Mouse (Mus musculus): ENCODE results near the gene Saysd1.

Saysd1 gene

DNA sequence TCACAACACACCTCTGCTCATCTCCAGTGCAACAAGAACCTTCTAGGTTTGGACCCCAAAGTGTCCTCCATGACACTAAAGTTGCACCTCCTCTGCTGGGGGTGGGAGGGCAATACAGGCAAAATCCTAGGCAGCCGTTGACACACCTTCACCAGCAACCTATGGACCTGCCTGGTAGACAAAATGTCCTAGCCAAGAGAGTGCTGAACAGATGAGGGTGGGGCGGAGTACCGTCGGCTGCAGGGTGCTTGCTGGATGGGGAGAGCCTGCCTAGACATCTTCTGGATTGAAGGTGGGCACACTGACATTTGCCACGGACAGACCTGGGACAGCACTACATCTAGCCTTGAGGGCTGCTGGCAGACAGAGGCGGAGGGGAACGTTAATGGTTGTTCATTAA is 26.1 kb upstream of the Saysd1 start:
- DNase-seq (ENCODE audit: low spot score in 2 of 2), result no peak

DNA sequence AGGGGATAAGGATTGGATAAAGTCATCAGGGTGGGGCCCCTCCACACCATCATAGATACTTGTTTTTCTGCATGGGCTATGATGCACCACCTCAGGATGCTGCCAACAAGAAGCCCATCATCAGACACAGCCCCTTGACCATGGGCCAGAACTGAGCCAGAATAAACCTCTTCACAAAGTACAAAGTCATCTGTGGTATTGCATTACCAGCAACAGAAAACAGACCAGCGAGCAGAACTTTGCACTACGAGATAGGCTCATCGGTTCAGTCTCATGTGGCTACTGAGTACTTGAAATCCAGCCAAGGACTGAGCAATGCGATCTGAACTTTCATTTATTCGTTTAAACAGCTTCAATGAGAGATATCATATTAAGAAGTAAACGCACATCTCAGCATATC is 24.4 kb upstream of the Saysd1 start:
- DNase-seq (ENCODE audit: low spot score in 2 of 2), result peak in 1 of 2 experiments; percentile 30

DNA sequence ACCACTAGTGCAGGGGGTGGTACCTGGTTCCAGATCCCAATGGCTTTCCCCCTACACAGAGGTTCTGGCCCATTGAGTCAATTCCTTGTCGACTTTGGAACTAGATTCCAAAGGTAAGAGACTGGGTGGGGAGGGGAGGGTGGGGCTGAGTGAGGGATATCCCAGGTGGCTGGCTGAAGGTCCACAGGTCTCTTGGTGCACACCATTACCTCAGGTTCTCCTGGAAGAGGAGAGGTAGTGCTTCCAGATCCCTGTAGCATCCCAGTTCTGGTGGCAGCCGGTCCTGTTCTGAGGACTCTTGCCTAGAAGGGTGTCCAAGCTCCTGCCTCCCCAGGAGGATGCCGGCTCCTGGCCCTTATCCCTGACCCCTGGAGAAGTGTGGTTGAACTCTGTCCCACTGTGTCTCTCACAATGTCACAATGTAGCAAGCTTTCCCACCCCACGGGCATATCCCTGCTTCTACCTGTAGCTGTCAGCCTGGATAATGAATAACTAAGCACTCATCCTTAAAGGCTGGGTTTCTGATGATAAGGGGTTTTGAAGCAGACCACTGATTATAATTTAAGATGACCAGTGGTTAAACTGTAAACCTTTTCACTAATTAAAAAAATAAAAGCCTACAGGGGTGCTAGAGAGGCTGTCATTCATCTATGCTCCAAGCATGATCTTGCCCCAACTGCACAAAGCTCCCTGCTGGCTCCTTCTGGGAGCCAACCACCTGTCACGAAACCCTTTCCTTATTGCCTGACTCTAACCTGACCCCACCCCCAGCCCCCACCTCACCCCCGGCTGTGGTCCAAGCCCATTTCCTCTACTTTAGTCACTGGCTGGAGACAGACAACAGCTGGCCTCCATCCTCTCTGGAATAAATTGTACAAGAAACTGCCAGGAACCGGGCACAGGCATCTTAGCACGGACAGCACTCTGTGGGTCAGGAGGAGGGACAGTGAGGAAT is 20.7 kb upstream of the Saysd1 start:
- no peak for DNase-seq (ENCODE audit: low spot score in 2 of 2)

DNA sequence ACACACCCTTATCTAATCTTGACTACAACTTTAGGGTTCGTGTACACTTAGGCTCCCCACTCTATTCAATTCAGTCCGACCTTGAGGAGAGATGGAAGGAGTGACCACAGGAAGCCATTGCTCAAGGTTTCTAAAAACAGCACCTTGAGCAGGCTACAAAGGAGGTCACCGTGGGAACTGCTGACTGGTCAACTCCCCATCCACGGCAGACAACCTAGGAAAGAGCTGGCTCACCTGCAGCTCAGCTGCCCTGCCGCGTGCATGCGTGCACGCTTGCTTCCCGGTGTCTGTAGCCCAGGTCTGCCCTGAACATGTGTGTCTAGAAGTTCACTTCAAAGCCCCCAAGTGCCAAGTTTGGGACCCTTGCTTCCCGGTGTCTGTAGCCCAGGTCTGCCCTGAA is 19.3 kb upstream of the Saysd1 start:
- no peak for DNase-seq (ENCODE audit: low spot score in 2 of 2)

DNA sequence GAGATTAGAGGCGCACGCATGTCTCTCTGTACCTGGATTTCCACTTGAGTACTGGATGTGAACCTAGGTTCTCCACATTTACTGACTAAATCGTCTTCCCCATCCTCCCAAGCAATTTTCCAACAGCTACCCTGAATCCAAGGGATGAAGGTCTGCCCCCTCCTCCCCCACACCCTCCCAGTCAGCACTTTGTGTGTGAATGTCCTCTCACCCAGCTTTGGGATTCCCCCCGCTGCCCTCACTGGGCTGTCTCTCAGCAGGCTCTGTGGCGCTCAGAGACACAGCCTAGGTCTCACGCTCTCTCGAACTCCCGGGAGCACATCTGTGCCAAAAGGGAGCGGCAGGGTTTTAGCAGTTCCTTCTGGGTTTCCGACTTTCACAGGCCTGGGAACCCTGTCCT is 17.4 kb upstream of the Saysd1 start:
- no peak for DNase-seq (ENCODE audit: low spot score in 2 of 2)

DNA sequence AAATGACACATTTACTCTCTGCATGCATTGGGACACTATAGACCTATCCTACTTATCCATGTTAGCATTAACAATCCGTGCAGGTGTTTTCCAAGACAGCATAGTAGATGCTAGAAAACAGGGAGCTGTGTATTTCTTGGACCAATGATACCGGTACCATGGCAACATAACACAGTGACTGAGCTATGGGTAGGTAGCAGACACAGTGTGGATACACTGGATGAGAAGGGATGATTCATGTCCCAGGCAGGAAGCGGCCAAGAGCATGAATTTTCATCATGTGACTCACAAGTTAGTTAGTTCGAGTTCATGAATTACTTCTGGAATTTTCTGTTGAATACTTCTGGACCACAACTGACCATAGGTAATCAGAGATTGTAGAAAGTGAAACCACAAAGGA is 16.6 kb upstream of the Saysd1 start:
- no peak for DNase-seq (ENCODE audit: low spot score in 2 of 2)

DNA sequence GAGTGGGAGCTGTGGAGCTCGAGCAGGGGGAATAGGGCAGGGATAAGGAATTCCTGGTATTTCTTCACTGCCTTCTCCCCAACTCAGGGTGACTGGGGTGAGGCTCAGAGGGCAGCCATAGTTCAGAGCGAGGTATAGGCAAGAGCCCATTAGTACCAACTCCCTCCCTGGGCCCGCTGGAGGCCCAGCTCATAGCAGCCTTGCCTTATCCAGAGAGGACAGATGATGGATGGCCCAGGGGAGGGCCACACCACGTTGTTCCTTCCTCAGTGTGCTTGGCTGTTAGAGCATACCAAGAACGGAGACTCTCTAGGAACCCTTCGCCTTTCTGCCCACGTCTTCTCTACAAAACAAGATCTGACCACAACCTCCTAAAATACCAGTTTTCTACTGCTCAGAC is 15.9 kb upstream of the Saysd1 start:
- DNase-seq (ENCODE audit: low spot score in 2 of 2), result no peak

DNA sequence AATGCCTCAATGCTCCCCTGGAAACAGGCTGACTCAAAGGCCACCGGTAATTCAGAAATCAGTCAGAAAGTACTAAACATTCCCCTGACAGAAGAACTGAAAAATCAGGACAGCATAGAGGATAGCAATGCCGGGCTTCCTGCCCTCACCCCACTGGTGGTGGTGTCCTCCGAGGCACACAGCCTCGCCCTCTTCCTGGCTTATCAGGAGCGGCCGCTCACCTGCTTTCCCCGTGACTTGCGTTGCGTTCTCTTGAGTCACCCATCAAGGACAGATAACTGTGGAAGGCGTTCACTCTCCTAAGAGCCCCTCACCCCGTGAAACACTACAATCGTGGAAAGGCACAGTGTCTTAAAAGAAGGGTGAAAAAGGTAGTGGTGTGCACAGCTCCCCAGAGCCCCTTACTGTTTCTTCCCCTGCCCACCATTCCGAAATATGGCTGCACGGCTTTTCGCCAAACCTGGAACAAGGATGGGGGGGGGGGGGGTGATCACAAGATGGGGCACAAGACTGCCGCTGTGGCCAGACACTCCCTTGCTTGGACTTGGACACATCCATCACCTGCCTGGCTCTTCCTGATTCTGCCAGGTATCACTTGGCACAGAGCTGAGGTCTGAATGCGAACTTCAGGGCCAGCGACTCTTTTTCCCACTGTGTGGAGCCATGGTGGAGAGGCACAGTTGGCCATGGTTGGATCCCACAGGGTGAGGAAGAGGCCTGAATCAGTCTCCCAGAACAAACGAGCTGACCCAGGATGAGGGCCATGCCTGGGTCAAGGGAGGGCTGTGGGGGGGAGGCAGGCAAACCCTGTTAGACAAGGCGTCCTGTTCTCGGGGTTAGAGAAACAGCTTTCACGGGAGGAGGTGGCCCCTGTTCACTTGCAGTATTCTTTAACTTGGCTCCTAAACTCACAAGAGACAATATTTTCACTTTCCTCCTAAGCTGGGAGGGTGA is 11.1 kb upstream of the Saysd1 start:
- DNase-seq (ENCODE audit: low spot score in 2 of 2), result peak in 1 of 2 experiments; percentile 61

DNA sequence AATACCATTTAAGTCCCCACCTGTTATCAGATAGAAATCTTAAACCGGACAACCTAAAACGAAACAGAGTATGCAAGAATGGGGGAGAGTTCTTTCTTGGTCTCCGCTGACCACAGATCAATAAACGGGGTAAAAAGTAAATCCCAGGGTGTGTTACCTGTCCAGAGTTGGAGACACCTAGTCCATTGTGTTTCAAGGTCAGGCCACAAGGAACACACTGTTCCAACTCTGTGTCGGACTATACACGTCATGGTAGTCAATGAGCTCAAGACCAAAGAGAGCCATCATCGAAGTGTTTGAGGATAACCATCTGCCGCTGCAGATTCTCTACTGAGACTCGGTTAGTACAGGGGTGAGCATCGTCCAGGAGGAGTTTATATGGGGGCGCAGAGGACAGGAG is 10.2 kb upstream of the Saysd1 start:
- no peak for DNase-seq (ENCODE audit: low spot score in 2 of 2)

DNA sequence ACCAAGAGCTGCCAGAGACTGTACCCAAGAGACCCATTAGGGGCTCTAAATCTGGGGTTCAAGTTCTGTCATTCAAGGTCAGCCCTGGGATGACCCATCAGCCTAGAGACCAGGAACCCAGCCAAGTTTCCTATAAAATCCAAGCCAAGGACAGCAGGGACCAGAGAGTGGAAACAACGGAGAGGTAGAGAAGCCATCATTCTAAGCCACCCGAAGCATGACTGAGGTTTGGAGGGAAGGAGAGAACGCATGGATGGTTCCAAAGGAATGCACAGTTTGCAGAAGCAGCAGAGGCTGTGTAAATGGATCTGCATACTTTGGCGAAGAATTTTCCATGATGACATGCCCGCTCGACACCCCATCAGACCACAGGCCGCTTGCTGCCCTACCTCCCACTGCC is 9.5 kb upstream of the Saysd1 start:
- DNase-seq (ENCODE audit: low spot score in 2 of 2), result no peak

DNA sequence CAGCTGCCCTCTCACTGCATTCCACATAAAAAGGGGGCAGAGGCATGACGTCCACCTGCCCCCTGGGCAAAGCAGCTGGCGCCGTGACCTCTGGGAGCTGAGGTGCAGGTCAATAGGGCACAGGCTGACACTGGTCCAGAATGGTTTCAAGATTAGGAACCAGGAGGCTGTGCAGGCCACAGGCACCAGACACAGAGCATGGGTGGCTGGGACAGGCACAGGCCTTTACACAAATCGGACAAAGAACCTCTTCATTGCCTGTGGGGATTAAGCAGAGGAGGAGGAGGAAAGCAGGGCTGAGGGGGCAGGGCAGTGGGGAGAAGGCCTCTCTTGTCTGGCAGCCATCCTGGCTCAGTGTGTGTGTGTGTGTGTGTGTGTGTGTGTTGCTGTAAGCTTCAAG is 5.8 kb upstream of the Saysd1 start:
- DNase-seq (ENCODE audit: low spot score in 2 of 2), result no peak

DNA sequence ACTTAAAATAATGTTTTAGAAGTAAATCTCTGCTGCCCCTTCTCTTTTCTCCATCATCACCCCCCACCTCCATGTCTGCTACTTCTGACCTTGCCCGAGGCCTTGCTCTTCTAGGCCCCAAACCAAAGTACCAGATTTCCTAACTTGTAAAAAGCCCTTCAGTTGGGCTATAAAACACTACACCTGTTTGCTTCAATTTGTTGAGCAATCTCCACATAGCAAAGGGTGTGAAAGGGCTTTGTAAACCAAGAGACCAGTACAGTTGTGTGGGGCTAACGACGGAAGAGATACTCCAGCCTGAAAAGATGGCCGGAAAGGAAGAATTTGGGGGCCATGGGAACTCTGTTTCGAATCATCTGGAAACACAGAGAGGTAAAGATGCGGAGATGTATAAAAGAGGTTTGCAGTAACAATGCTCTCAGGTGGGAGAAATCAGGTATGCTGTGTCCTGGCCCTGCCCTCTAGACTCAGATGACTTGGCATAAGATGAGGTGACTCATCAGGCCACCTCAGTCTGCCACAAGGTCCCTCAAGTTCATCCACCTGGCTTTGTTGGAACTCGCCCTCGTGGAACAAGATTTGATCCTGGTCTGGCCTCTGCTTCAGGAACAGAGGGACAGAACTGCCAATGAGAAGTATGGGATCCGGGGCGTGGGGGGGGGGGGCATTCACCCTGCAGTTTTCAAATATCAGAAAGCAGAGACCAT is 3.2 kb downstream of the Saysd1 start:
- DNase-seq (ENCODE audit: low spot score in 2 of 2), result peak in 1 of 2 experiments; percentile 65

DNA sequence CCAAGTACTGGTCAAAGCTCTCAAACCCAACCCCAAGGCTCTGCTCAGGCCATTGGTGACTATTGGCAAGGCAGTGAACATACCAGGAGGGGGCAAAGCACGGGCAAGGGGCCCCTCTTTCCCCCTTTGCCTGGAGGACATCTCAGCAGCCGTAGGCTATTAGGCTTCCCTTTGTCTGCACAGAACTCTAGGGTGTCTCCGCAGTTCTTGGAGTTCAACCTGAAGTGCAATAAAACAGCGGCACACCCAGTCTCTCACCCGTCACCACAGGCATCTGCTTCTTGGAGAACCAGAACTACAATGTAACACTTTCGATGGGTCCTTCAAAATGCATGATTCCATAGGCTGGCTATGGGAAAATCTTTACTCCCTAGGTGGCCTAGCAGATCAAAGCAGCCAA is 10.2 kb downstream of the Saysd1 start:
- DNase-seq (ENCODE audit: low spot score in 2 of 2), result no peak

DNA sequence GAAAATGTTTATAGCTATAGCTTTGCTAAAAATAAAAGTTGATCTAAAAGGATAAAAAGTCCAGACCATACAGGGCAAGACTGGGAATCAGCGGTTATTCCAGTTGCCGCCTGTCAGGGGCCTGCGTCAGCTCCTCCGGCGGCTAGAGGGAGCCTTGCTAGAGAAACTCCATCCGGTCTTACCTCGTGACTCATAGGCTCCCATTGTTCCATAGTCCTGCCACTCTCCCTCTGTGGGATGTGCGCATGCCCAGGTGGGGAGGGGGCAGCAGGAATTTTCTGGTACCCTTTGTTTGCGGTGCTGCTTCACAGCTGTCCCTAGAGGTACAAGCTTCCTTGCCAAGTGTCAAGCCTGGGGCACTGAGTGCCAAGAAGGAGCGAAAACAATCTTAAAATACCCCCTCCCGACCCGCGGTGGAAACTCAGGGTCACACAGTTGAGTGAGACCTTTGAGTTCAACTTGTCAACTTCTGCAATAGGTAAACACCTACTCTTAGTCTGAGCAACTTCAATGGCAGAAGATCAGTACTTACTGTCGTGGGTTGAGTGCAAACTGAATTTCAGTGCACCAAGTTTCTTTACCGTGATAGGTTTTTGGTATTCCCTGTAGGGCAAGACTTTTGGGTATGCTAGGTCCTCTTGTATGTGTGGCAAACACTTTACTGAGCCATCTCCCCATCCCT is 10.8 kb downstream of the Saysd1 start:
- DNase-seq (ENCODE audit: low spot score in 2 of 2), result no peak

DNA sequence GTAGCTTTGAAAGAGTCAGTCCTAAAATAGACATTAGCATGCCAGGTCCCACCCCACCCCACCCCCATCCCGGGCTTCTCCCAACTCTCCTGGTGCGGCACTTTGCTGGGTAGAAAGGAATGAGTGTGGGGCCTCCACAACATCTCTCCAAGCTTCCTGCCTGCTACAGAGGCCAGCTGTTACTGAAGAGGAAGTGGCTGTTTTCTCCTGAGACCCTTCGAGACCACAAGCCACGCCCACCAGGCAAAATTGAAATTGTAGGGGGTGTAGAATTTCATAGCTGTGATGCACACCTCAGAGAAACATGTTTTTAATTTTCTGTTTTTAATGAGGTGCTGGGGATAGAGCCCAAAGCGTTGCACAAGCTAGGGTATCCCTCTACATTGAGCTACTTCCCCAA is 17.5 kb downstream of the Saysd1 start:
- no peak for DNase-seq (ENCODE audit: low spot score in 2 of 2)

DNA sequence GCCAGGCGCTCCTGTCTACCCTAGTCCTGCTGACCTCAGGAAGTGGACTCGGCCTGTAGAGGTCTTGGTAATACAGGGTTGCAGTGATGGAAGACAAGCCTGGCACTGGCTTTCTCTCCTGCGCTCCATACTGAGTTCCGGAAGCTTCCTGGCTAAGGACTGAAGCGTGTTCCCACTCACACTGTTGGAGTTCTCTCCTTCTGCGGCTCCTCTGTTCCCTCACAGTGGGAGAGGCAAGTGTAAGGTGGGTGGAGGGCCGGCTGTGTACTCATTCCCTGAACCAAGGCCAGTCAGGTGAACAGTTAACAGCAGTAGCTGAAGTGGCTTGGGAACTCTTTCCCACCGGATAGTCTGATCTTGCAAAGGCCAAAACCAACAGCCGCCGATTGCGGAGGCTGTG is 18.3 kb downstream of the Saysd1 start:
- DNase-seq (ENCODE audit: low spot score in 2 of 2), result no peak

DNA sequence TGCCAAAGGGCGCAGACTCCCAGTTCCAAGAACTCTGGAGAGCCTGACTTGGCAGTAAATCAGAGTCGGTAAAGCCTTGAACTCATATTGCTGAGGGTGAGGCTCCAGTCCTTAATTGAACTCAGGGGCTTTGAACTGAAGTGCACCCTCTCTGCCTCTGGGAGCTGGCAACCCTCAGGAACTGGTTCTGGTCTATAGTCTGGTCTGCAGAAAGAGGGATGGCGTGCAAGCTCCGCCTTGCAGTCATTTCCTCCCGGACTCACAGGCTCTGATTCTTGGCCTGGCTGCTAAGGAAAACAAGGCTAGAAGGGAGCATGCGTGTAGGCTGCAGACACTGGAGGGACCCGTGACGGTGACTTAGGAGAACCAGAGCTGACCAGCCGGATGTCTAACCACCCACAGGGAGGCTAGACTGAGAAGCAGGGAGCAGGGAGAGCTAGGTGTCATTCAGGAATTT is 22.2 kb downstream of the Saysd1 start:
- no peak for DNase-seq (ENCODE audit: low spot score in 2 of 2)

DNA sequence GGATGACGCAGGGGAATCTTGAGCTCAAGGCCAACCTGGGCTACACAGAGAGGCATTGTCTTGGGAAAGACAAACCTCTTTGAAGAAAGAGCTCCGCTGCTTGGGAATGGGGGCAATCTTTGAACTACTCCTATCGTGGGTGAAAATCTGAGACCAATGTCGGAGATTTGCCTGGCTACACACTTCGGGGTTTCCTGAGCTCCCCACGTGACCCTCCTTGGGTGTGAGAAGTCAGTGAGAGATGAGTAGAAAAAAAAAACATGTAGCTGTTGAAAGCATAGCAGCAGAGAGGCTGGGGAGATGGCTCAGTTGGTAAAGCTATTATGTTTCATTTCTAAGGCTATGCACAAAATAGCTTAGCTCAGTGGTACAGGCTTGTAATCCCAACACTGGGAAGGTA is 23.4 kb downstream of the Saysd1 start:
- DNase-seq (ENCODE audit: low spot score in 2 of 2), result no peak

DNA sequence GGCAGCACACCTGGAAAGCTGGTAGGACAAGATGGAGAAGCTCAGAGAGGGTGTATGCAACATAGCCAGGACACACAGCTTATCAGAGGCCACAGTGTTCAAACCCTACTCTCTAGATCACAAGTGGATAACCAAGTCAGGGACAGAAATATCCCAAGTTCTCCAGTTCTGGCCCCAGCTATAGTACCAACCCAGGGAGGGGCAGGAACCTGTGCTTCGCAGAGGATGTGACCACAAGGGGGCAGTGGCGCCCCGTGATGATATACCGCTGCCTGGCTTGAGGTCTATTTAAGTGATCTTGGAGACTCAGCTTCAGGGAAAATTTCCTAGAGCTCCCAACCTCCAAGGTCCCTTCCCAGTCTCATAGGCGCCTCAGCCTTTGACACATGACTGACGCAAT is 24.4 kb downstream of the Saysd1 start:
- peak; percentile 78 to 81 for DNase-seq (ENCODE audit: low spot score in 2 of 2)

DNA sequence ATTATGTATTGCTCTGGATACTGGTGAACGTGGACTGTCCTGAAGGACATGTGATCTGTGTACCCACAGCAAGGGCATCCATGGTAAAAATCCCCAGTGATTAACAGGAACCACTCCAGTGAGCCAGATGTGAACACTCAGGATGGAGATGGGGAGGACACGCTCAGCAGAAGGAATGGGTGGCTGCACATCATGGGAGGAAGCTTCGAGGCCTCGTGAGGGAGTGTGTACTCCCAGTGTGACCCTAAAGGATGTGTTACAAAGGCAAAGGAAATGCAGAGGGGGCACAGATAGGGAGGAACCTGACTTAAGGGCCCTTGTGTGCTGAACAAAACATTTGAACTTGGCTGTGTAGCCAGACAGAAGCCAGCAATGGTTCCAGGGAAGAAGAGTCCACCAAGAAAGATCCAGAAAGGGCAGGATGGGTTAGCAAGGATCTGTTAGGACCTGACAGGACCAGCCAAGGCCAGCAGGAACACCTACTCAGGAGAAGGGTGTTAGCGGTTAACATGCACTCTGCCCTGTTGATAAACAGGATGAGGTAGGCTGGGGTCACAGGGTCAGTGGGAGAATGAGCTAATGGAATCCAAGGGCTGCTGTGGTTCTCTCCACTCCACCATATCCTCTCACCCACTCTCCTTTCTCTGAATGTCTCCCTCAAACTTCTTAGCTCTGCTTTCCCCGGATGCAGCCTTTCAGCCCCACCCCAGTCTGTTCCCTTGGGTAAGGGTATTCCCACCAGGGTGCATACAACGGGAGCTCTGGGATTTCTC is 25.0 kb downstream of the Saysd1 start:
- no peak for DNase-seq (ENCODE audit: low spot score in 2 of 2)

DNA sequence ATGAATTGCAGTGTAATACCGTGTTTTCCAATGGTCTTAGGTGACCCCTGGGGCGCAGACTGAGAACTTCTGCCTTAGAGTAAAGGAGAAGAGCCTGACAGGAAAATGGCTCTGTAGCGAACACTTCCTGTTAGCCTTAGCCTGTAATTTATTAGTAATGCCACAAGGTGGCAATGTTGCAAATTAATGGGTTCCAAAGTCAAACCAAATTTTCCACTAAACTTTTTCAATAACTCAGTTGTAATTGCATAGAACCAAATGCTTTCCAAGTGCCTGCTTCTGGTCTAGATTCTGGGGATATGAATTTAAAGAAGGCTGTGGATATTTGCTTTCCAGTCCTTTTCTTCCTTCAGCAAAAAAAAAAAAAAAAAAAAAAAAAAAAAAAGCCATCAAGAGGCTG is 26.1 kb downstream of the Saysd1 start:
- DNase-seq (ENCODE audit: low spot score in 2 of 2), result no peak

All from urinary bladder, adult 18-20 months (tissue).